Mouse (Mus musculus) intestine, embryonic 15.5 days (tissue): ENCODE data around the gene Gm3417. TPM values are rescaled to one million over a fixed set of nuclear protein-coding genes. Genes with fewer than 3 reads are reported as not detected.
"Not testable (repeated sequence)": the region's sequence is repeated elsewhere in the genome, so short reads cannot be mapped to it uniquely, and the experiment has no call there.

Experiments used
- ATAC-seq: fragments of 200-750 bp; cut with Nextera tagmentation; 2 replicates; pipeline ENCODE4 v1.8.0; 2017; ENCODE audit warnings: moderate TSS enrichment, moderate library complexity
- H3K27ac ChIP-seq: fragments of 300-500 bp; sonication (generic); 2 replicates; pipeline ENCODE4 v1.5.1; 2015; ENCODE audit warnings: mild to moderate bottlenecking, inconsistent platforms
- H3K27me3 ChIP-seq: fragments of 300-500 bp; sonication (generic); replicated peaks from 2 replicates; pipeline ENCODE4 v1.6.1; 2015; ENCODE audit warnings: inconsistent platforms
- H3K36me3 ChIP-seq: fragments of 300-500 bp; sonication (generic); 2 replicates; pipeline ENCODE4 v1.6.1; 2015; ENCODE audit warnings: inconsistent platforms
- H3K4me1 ChIP-seq: fragments of 300-500 bp; sonication (generic); replicated peaks from 2 replicates; pipeline ENCODE4 v1.6.1; 2015; ENCODE audit warnings: inconsistent platforms
- H3K4me2 ChIP-seq: fragments of 300-500 bp; sonication (generic); replicated peaks from 2 replicates; pipeline ENCODE4 v1.6.1; 2015; ENCODE audit warnings: mild to moderate bottlenecking, inconsistent platforms
- H3K4me3 ChIP-seq: fragments of 300-500 bp; sonication (generic); replicated peaks from 2 replicates; pipeline ENCODE4 v1.5.1; 2015; ENCODE audit warnings: inconsistent platforms
- H3K9ac ChIP-seq: fragments of 300-500 bp; sonication (generic); 2 replicates; pipeline ENCODE4 v1.6.1; 2015; ENCODE audit warnings: inconsistent platforms
- H3K9me3 ChIP-seq: fragments of 300-500 bp; sonication (generic); 2 replicates; pipeline ENCODE4 v1.6.1; 2016; ENCODE audit warnings: inconsistent platforms
- WGBS: fragments of 180-500 bp; shearing (Covaris S2); methylation state at CpG from one replicate; pipeline ENCODE4 v1.1.7; 2015; 5-methylcytosine and 5-hydroxymethylcytosine counted together
- polyA plus RNA-seq: library from polyadenylated mRNA; unstranded; fragments of >200 nt; fragmentation: Nextera tagmentation; extraction: Ambion mirVana; gene quantifications from 2 replicates; pipeline ENCODE4 v1.2.1, GENCODE M21; 2015

Gm3417 gene
- polyA plus RNA-seq, 1 experiment from 2014 or later: 0.72 TPM

- Histone ChIP-seq H3K4me1 (peaks cover 12% of the 10 kb centered on the region), H3K9me3 (no peaks in the 10 kb centered on the region), H3K4me3 (peak overlapping the region; percentile 81), H3K27me3 (no peaks in the 10 kb centered on the region), H3K27ac (no peak overlapping the region), H3K9ac (peak overlapping the region; percentile 70), H3K36me3 (peaks cover 8% of the 10 kb centered on the region), H3K4me2 (peak overlapping the region; percentile 89)
- no peak; the same call in 1 of the 2 replicates for ATAC-seq
- 16% methylated on average over 16 of the region's 16 CpGs for WGBS
Measured at GRCm38 (mm10) chr17:14943729-14944059, 34.9 kb downstream of the Gm3417 start.

GRCm38 (mm10) chr17:14943009-14943728, 35.4 kb downstream of the Gm3417 start, which contains the start of the genes Wdr27 and 1600012H06Rik:
Wdr27 (minus strand) TSS chr17:14943158.
1600012H06Rik (plus strand) TSS chr17:14943184.
- Histone ChIP-seq H3K27me3 (no peaks in the 10 kb centered on the region), H3K27ac (peak within 1 kb of the TSS; percentile 73), H3K4me1 (peaks cover 12% of the 10 kb centered on the region), H3K4me2 (peak within 1 kb of the TSS; percentile 89), H3K36me3 (peaks cover 4% of the 10 kb centered on the region; the same call in 1 of the 2 replicates), H3K9me3 (no peaks in the 10 kb centered on the region), H3K9ac (peak within 1 kb of the TSS; percentile 70), H3K4me3 (peak within 1 kb of the TSS; percentile 81)
- WGBS: under 1% methylated on average over 54 of the region's 54 CpGs
- peak; percentile 99 for ATAC-seq

GRCm38 (mm10) chr17:14942181-14942580, 36.4 kb downstream of the Gm3417 start:
- H3K27ac ChIP-seq, ATAC-seq, H3K27me3 ChIP-seq, H3K36me3 ChIP-seq, H3K9me3 ChIP-seq: not testable (repeated sequence)
- Histone ChIP-seq H3K4me1 (peaks cover 12% of the 10 kb centered on the region), H3K4me2 (peak overlapping the region; percentile 89), H3K4me3 (peak overlapping the region; percentile 81), H3K9ac (peak overlapping the region; percentile 70; the same call in 1 of the 2 replicates)
- 78% methylated on average over 6 of the region's 6 CpGs for WGBS

GRCm38 (mm10) chr17:14935841-14936605, 42.6 kb downstream of the Gm3417 start:
- Histone ChIP-seq H3K27ac (no peak overlapping the region), H3K36me3 (no peaks in the 10 kb centered on the region), H3K4me3 (no peak overlapping the region), H3K4me1 (no peaks in the 10 kb centered on the region), H3K9me3 (no peaks in the 10 kb centered on the region), H3K4me2 (no peak overlapping the region), H3K27me3 (no peaks in the 10 kb centered on the region), H3K9ac (no peak overlapping the region)
- WGBS: 54% methylated on average over 5 of the region's 5 CpGs
- no peak for ATAC-seq

- not testable (repeated sequence) for H3K9ac ChIP-seq, H3K9me3 ChIP-seq, H3K4me3 ChIP-seq, H3K4me2 ChIP-seq, H3K27ac ChIP-seq, H3K27me3 ChIP-seq, ATAC-seq, H3K36me3 ChIP-seq, H3K4me1 ChIP-seq
- WGBS: 65% methylated on average over 14 of the region's 14 CpGs
Measured at GRCm38 (mm10) chr17:14935280-14935679, 43.3 kb downstream of the Gm3417 start.

GRCm38 (mm10) chr17:14931469-14931868, 47.1 kb downstream of the Gm3417 start:
- 82% methylated on average over 5 of the region's 5 CpGs for WGBS
- H3K9me3 ChIP-seq: no peaks in the 10 kb centered on the region
- no peaks in the 10 kb centered on the region for H3K4me1 ChIP-seq
- H3K4me3 ChIP-seq: no peak overlapping the region
- H3K4me2 ChIP-seq: no peak overlapping the region
- no peak overlapping the region for H3K27ac ChIP-seq
- H3K27me3 ChIP-seq: no peaks in the 10 kb centered on the region
- no peak for ATAC-seq
- H3K9ac ChIP-seq: no peak overlapping the region
- H3K36me3 ChIP-seq: no peaks in the 10 kb centered on the region

GRCm38 (mm10) chr17:14930697-14931096, 47.9 kb downstream of the Gm3417 start:
- 87% methylated on average over 7 of the region's 7 CpGs for WGBS
- Histone ChIP-seq H3K4me3 (no peak overlapping the region), H3K4me1 (no peaks in the 10 kb centered on the region), H3K9me3 (no peaks in the 10 kb centered on the region), H3K9ac (no peak overlapping the region), H3K36me3 (no peaks in the 10 kb centered on the region), H3K27me3 (no peaks in the 10 kb centered on the region), H3K27ac (no peak overlapping the region), H3K4me2 (no peak overlapping the region)
- ATAC-seq: no peak

GRCm38 (mm10) chr17:14928631-14929030, 50.0 kb downstream of the Gm3417 start:
- H3K9me3 ChIP-seq: no peaks in the 10 kb centered on the region
- no peak overlapping the region for H3K4me2 ChIP-seq
- no peaks in the 10 kb centered on the region for H3K36me3 ChIP-seq
- no peaks in the 10 kb centered on the region for H3K4me1 ChIP-seq
- no peak overlapping the region for H3K9ac ChIP-seq
- H3K4me3 ChIP-seq: no peak overlapping the region
- H3K27ac ChIP-seq: no peak overlapping the region
- H3K27me3 ChIP-seq: no peaks in the 10 kb centered on the region
- ATAC-seq: no peak
- WGBS: 71% methylated on average over 5 of the region's 5 CpGs

- no peaks in the 10 kb centered on the region for H3K9me3 ChIP-seq
- ATAC-seq: no peak
- WGBS: 78% methylated on average over 8 of the region's 8 CpGs
Measured at GRCm38 (mm10) chr17:14927644-14928218, 50.9 kb downstream of the Gm3417 start.

GRCm38 (mm10) chr17:14921582-14921981, 57.0 kb downstream of the Gm3417 start:
- ATAC-seq: no peak
- no peak overlapping the region for H3K4me2 ChIP-seq
- no peaks in the 10 kb centered on the region for H3K9me3 ChIP-seq
- no peak overlapping the region for H3K27ac ChIP-seq
- H3K4me1 ChIP-seq: no peaks in the 10 kb centered on the region
- no peaks in the 10 kb centered on the region for H3K27me3 ChIP-seq
- H3K4me3 ChIP-seq: no peak overlapping the region
- H3K36me3 ChIP-seq: no peaks in the 10 kb centered on the region
- 60% methylated on average over 6 of the region's 6 CpGs for WGBS
- no peak overlapping the region for H3K9ac ChIP-seq

More at GRCm38 (mm10) chr17:14927644-14928218, 50.9 kb downstream of the Gm3417 start:
- no peak overlapping the region for H3K9ac ChIP-seq
- no peak overlapping the region for H3K4me2 ChIP-seq
- no peak overlapping the region for H3K27ac ChIP-seq
- H3K4me3 ChIP-seq: no peak overlapping the region
- no peaks in the 10 kb centered on the region for H3K27me3 ChIP-seq
- no peaks in the 10 kb centered on the region for H3K4me1 ChIP-seq
- H3K36me3 ChIP-seq: no peaks in the 10 kb centered on the region

- H3K36me3 ChIP-seq: no peaks in the 10 kb centered on the region
- no peaks in the 10 kb centered on the region for H3K9me3 ChIP-seq
- H3K9ac ChIP-seq: no peak overlapping the region
- H3K4me1 ChIP-seq: no peaks in the 10 kb centered on the region
- no peak overlapping the region for H3K4me2 ChIP-seq
- ATAC-seq: no peak
- H3K27me3 ChIP-seq: no peaks in the 10 kb centered on the region
- no peak overlapping the region for H3K4me3 ChIP-seq
- H3K27ac ChIP-seq: no peak overlapping the region
- WGBS: 83% methylated on average over 8 of the region's 8 CpGs
Measured at GRCm38 (mm10) chr17:14917866-14918265, 60.7 kb downstream of the Gm3417 start.

- no peaks in the 10 kb centered on the region for H3K36me3 ChIP-seq
- H3K4me1 ChIP-seq: no peaks in the 10 kb centered on the region
- no peak overlapping the region for H3K27ac ChIP-seq
- H3K27me3 ChIP-seq: no peaks in the 10 kb centered on the region
- ATAC-seq: no peak
- no peak overlapping the region for H3K4me2 ChIP-seq
- WGBS: 86% methylated on average over 4 of the region's 4 CpGs
- no peak overlapping the region for H3K4me3 ChIP-seq
- no peaks in the 10 kb centered on the region for H3K9me3 ChIP-seq
- no peak overlapping the region for H3K9ac ChIP-seq
Measured at GRCm38 (mm10) chr17:14914401-14914800, 64.2 kb downstream of the Gm3417 start.
